Mouse (Mus musculus) E14TG2a.4 (cell line): ENCODE data around the gene Foxo4.

ENCODE experiments used
- CTCF ChIP-seq: conservative IDR thresholded peaks from 2 replicates; pipeline ENCODE4 v1.5.1; 2014; ENCODE audit warnings: low read length
- NANOG ChIP-seq: IDR thresholded peaks from 2 replicates; pipeline ENCODE4 v1.6.1; 2014; ENCODE audit warnings: borderline replicate concordance, low read length, mixed read lengths
- POU5F1 ChIP-seq: IDR thresholded peaks from 2 replicates; pipeline ENCODE4 v1.6.1; 2014; ENCODE audit warnings: low read length, borderline replicate concordance

GRCm38 (mm10) chrX:101287543-101287942 is 33.2 kb downstream of the Foxo4 start:
- no peak for TF ChIP-seq CTCF
- no peak for TF ChIP-seq POU5F1
- TF ChIP-seq NANOG = no peak
